Mouse (Mus musculus): ENCODE results near the gene Ranbp6.

Ranbp6 gene

DNA sequence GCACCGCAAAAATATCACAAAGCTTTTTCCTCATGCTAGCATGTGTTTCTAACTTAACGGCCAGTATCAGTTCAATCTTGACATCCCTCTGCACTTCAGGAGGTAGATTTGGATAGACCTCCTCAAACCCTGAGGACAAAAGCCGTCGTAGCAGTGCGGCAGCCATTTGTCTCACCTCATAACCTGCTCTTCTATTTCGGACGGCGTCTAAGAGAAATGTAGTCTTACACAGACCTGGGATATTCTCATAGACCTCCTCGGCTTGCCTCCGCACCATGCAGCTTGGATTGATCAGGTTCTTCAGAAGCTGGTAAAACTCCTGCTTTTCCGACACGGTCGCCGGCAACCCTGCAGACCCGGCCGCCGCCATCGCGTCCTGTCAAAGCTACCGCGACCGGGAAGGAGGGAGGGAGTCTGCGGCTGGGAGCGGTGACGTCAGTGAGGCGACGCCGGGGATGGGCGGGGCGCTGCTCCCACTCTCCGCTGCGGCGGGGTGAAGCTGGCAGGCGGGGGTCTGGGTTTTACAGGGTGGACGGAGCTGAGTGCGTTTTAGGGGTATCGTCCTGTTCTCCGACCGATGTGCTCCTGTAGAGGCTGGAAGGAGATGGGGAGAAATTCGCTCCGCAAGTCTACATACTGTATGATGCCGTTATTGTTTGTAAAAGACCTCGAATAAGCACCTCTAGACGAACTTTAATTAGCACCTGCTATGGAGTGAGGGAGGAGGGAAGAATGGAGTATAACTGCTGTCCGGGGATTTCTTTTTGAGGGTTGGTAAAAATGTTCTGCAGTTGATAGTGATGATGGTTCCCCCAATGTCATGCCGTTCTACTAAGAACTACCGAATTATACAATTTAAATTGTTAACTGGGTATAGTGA, at the start of gene Ranbp6:
Gene Ranbp6, minus strand, starts transcription at position 394 of the 880 bp plus-strand sequence.
- DNase-seq (ENCODE audit: low read depth in 1 of 2, low spot score in 2 of 2), result peak; percentile 70 to 87

DNA sequence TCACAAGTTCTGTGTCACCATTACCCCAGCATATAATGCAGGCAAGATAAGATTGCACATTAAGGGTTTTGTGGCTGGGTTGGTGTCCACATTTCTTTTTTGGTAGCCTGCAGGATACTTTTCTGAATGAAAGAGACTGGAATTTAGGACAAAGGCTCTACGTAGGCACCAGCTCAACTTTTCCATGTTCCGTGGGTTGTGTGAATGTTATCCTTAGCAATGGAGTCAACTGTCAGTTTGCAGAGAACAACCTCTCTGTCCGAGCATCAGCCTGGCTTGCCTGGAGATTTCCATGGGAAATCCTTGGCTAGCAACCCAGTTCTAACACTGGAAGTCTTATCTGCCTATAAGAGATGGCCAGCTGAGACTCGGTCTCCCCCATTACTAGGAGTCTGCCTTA, 48.0 kb upstream of the Ranbp6 start:
- no peak for DNase-seq (ENCODE audit: low read depth in 1 of 2, low spot score in 2 of 2)

DNA sequence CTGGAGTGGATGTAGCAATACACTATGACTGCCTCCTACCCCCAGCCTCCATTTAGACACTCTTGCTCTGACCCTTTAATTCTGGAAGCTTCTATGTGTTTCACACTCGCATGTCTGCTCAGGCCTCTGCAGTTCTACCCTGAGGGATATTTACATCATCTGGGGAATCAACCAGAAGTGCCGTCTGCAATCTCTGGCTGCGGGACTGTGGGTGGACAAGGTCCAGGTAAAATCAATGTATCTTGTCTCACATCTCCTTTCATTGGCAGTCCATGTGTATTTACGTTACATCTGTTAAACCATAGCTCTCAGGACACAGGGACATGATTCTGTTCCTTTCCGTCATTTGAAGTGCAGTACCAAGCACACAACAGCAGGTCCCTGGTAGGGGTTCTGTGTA, 44.5 kb upstream of the Ranbp6 start:
- no peak for DNase-seq (ENCODE audit: low read depth in 1 of 2, low spot score in 2 of 2)

DNA sequence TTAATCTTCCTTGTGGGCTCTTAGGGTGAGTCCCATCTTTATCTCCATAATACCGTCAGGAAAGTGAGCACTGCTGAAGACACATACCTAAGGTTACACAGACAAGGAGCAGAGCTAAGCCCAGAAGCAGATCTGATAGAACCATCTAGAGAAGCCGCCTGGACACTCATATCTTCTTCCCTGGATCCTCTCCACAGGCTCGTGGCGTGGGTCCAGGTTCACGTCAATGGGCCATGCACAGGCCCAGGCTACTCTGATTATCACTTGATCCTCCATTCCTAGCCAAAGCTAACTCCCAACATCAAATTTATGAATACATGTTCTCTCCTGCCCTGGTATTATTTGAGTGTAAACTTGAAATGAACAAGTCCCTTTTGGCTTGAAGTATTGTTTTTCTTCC, 40.9 kb upstream of the Ranbp6 start:
- DNase-seq (ENCODE audit: low read depth in 1 of 2, low spot score in 2 of 2), result no peak

DNA sequence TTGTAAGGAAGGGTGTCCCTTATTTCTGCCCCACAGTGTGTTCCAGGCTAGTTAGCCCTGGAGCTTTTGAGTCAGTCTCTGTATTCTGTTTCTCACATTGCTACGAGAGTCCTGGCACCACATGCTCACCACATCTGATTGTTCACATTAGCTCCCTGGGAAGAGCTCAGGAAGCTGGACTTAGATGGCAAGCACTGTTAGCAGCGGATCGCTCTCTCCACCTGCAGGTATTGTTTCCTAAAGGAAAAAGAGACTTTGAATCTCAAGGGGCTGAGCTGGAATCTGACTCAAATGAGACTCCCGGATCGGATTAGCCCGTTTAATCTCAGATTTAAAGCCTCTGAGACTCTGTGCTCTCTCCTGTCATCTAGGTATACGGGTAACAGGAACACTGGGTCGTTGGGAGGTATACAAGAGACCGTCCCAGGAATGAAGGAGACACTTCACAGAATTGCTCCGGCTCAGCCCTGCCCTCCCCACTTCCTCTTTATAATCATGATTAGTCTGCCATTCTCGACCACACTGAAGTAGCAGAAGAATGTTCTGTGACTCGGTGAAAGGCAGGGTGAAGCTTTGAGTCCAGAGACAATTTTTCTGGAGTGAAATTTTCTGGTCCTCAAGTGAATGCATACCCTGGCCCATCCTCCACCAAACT, 38.4 kb upstream of the Ranbp6 start:
- no peak for DNase-seq (ENCODE audit: low read depth in 1 of 2, low spot score in 2 of 2)

DNA sequence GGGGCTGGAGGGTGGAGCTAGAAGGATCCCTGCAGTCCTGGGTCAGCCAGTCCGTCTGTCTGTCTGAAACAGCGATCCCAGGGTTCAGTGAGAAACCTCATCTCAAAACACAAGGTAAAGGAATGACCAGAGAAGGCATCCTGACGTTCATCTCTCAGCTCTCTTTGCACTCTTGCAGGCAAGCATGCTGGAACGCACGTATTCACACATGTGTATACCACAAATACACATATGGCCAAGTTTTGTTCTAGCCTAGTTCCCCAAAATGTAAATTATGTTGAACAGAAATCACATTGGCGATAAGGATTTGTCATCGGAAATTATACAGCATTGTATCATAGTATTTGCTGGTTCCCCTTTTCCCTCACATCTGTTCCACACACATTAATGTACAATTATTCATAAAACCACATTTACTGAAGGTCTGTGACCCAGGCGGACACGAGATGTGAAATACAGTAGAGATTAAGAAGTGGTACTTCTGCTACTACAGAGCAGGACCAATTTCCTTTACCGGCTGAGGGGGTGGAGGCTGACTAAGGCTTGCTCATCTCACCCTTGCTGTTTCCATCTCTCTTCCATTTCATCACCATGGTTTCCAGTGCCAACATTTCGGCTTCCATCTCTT, 37.3 kb upstream of the Ranbp6 start:
- DNase-seq (ENCODE audit: low read depth in 1 of 2, low spot score in 2 of 2), result no peak

DNA sequence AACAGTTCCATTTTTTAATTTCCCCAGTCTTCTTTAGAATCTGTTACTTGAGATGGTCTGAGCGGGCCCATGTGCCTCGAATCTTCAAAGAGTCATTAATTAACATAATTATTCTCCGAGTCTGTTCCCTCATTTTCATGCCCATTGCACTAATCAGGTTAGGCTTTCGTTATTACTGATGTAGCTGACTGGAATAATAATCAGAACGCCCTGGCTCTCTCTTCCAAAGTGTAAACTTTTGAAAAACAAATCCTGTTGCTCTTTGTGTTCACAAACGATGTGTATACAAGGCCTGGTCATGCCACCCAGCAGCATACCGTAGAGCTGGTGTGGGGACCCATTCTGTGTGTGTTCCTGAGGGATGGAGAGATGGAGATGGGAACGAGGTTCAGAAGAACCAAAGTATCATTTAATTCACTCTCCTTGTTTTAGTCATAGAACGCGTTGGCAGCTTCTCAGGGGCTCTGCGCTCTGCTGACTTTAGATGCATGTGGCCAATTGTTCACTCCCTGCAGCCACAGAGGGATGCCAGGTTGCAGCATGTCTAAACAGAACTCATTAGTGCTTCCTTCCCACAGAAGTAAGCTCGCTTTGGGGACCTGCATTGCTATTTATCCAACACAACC, 31.4 kb upstream of the Ranbp6 start:
- no peak for DNase-seq (ENCODE audit: low read depth in 1 of 2, low spot score in 2 of 2)

DNA sequence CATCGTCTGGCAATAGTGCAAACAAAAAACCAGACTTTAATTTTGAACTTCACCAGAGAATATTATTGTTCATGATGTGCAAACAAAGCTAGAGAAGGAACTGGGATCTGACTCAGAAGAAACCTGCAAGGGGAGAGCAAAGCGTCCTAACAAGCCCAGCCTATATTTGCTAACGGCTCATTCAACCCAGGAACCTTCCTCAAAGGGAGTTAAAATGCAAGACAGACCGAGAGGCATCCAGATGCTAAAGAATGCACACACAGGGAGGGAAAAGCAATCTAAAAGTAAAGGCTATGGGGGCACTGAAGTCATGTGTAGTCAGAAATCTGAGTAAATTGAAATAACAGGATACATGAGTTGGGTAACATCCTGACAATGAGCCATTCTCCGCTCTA, 30.9 kb upstream of the Ranbp6 start:
- DNase-seq (ENCODE audit: low read depth in 1 of 2, low spot score in 2 of 2), result no peak

DNA sequence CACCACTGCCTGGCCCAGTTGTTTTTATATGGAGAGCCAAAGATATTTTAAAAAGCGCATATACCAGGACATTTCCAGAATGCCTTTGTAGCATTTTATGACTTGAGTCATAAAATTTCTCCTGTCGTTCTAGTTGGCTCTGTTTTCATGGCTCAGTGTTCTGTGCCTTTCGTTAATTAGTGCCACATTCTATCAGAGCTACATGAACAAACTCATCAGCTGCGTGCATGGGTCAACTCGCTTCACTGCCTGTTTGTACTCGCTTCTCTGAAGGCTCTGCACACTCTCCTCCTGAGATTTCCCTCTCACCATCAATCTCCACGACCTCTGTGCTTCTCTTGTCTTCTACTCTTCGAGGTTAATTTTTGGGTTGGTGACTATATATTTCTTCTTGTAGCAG, 30.2 kb upstream of the Ranbp6 start:
- no peak for DNase-seq (ENCODE audit: low read depth in 1 of 2, low spot score in 2 of 2)

DNA sequence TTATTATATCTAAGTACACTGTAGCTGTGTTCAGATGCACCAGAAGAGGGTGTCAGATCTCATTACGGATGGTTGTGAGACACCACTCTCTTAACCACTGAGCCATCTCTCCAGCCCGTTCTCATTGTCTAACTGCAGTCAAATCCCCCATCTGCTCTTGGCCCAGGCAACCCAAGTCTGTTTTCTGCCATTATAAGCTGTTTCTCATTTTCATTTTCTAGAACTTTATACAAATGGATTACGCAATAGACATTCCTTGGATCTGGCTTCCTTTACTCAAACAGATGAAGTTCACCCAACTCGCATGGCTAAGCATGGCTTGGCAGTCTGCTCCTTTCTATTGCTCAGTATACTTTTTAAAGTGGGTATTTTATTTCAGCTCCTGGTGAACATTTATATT, 27.9 kb upstream of the Ranbp6 start:
- no peak for DNase-seq (ENCODE audit: low read depth in 1 of 2, low spot score in 2 of 2)

DNA sequence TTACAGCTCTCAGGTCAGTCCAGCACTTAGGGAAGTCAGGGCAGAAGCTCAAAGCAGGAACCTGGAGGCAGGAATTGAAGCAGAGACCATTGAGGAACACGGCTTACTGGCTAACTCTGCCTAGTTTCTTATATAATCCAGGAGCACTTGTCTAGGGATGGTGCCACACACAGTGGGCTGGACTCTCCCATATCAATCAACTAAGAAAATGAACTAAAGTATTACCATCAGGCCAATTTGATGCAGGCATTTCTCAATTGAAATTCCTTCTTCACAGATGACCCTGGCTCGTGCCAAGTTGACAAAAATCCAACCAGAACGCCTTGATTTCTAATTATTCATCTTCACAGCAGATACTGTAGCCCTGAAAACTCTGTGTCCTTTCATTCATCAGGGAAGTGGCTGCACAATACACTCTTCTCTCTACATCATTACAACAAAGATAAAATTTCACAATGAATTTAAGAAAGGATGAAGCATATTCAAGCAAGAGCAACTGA, 25.9 kb upstream of the Ranbp6 start:
- no peak for DNase-seq (ENCODE audit: low read depth in 1 of 2, low spot score in 2 of 2)

DNA sequence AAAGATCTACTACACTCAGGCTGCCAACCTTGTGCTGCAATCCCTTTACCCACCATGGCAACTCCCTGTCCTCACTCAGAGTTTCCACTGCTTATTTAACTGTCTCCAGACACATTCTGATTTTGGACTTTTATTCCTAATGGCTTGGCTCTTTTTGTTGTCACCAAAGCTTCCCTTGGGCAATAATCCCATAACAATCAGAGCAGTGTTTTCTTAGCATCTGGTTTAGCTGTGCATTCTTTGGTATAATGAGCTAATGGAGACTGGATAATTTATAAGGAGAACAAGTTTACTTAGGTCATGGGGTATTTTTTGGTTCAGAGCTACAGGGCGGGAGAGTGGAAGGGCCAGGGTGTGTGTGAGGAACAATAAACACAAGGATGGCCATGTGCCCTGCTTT, 25.4 kb upstream of the Ranbp6 start:
- no peak for DNase-seq (ENCODE audit: low read depth in 1 of 2, low spot score in 2 of 2)

DNA sequence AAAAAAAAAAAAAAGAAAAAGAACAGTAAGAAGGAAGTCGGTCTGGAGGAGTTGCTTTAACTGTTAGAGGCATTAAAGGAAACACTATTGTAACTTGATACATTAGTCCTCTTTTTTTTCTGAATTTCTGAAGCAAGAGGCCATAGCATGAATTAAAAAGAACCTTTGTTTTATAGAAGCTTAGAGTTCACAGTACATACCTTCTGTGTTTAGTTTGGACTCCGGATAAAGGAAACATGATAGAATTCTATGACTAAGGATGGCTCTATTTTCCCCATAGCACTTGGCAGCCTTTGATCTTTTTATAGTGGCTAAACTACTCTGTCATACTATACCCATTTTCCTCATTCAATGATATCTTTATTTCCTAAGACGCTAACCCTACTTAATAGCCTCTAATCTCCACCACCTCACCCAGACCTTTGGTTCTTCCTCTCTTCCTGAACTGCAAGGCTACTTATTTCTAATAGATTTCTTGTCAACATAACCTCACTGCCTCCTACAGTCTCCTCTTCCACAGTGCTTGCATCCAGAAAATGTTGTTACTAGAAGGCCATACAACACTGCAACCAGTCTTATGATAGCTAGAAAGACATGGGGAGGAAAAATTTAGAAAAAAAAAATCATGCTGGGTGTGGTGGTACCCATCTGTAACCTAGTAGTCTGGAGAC, 22.7 kb upstream of the Ranbp6 start:
- no peak for DNase-seq (ENCODE audit: low read depth in 1 of 2, low spot score in 2 of 2)

DNA sequence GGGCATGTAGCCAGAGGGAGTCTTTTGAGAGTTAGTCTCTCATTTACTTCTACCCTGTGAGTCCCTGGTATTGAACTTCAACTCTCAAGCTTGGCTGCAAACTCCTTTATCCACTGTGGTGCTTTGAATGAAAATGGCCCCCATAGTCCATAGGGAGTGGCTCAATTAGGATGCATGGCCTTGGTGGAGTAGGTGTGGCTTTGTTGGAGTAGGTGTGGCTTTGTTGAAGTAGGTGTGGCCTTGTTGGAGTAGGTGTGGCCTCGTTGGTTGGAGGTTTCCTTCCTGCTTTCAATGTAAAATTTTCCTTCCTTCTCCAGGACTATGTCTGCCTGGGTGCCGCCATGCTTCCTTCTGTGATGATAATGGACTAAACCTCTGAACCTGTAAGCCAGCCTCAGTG, 18.1 kb upstream of the Ranbp6 start:
- no peak for DNase-seq (ENCODE audit: low read depth in 1 of 2, low spot score in 2 of 2)

DNA sequence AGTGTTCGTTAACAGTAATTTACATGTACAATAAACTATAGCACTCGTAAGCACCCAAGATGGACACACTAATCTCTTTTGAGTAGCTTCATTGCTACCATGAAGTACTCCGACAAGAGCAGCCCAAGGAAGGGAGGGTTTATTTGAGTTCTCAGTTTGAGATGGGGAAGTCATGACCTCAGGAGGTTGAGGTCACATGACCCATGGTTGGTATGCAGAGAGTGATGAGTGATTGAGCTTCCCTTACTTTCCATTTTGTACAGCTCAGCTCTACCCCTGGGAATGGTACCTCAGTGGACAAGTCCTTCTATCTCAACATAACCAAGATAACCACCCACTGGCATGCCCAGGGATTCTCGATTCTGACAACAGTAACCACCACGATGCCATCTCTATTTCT, 15.8 kb upstream of the Ranbp6 start:
- no peak for DNase-seq (ENCODE audit: low read depth in 1 of 2, low spot score in 2 of 2)

DNA sequence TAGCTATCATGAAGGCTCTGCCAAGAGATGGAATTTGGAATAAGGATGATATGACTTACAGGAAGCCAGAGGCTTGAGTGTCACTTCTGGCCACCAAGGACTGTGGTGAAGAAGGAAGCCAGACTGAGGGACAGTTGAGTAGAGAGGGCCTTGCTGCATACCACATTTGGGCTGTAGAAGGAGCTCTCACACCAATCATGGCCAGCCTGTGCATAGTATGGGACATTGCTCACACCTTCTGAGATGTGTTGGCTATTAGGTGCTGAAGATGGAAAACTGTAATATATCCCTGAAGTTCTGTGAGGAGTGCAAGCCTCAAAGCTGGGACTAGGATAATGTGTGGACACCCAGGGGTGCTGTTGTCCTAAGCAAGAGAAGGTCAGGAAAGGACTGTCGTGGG, 13.9 kb upstream of the Ranbp6 start:
- no peak for DNase-seq (ENCODE audit: low read depth in 1 of 2, low spot score in 2 of 2)

DNA sequence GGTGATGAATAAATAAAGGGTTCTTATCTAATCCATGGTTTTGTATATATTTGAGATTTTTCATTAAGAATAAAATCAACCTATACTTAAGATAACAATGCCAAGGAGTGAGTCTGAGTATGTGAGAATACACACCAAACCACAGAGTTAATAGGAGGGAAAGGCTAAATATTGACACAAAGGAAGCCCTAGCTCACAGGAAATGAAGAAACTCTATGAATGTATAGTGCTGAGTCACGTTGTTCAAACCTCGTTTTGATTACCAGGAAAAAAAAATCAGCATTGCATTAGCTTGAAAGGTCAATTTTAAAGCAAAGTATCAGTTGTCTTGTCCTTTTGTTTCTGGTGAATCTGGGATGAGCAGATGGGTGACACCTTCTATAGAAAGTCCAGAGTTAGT, 12.2 kb upstream of the Ranbp6 start:
- no peak for DNase-seq (ENCODE audit: low read depth in 1 of 2, low spot score in 2 of 2)

DNA sequence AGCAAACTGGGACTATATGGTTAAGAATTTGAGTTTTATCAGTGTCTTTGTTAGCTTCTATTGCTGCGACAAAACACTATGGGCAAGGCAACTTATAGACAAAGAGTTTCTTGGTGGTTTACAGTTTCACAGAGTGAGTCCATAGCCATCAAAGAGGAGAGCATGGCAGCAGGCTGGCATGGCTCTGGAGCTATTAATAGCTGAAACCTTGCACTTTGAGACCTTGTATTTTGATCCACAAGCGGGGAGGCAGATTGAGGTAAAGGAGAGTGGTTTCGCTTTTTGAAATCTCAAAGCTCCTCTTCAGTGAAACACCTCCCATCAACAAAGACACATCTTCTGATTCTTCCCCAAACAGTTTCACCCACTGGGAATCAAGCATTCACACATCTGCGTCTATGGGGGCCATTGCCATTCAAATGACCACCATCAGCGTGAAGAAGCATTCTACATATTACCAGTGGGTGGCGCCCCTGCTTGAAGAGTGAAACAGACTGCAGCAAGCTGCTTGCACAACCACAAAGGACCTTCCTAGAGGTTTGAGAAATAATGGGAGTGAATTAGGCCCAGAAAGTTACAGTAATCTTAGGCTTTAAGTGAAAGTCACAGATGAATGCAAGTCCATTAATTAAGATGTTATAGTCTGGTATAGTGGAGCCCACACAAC, 11.4 kb upstream of the Ranbp6 start:
- DNase-seq (ENCODE audit: low read depth in 1 of 2, low spot score in 2 of 2), result peak in 1 of 2 experiments; percentile 20

DNA sequence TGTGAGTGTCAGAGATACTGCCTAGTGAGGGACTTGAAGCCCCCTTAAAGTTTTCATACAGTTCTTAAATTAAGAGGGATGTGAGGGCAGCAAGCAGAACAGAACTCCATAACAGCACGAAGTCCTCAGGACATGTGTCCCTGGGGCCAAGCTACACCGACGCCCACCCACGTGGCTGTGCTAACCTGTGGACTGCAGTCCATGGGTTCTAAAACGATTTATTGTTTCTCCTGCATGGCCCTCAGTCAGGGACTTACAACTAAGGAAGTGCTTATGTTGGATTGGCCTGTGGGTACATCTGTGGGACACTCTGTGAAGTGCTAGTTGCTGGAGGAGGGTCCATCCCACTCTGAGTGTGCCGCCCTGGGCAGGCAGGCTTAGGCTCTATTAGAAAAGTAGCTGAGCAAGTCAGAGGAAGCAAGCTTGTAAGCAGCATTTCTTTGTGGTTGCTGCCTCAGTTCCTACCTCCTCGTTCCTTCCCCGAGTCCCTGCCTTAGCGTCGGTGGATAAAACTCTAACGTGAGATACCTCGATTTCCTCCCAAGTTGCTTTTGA, 10.8 kb upstream of the Ranbp6 start:
- no peak for DNase-seq (ENCODE audit: low read depth in 1 of 2, low spot score in 2 of 2)

DNA sequence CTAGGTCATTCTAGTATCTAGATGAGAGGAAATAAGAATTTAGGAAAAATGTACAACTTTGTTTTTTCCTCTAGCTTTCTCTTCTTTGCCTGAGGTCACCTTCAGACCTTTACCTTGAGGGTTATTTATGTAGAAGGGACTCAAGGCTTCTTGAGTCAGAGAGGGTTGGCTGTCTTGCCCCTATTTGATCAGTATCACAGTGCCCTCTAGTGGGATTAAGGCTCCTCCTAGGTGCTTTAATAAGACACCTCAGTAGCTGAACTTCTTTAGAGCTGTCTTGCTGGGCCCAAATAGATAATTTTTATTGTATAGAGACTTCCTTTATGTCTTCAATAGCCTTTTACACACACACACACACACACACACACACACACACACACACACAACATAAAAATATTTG, 8.2 kb upstream of the Ranbp6 start:
- DNase-seq (ENCODE audit: low read depth in 1 of 2, low spot score in 2 of 2), result no peak
